ENCODE assay signal across 9 mouse cellular contexts in genomic region chr5:136714232-136714875, GRCm38 (mm10). TPM values are rescaled to one million over a fixed set of nuclear protein-coding genes. Genes with fewer than 3 reads are reported as not detected.
DNase-seq lines count a peak whose midpoint lies in the region; ATAC-seq and TF ChIP-seq lines count a peak whose summit lies in the region.
"Had no signal": no experiment of that assay in that cellular context is flagged by ENCODE, and none has a peak within 500 bp of the region (broad histone marks: within the 10 kb centered on the region; RNA-seq: fewer than 3 reads in every experiment).

No protein-coding gene starts in this region.

- 20% methylated on average over 32 of the region's 32 CpGs for WGBS in heart, embryonic 11.5 days (ENCODE audit: insufficient replicate concordance)
- WGBS in intestine, embryonic 16.5 days: 28% methylated on average over 32 of the region's 32 CpGs
- 26% methylated on average over 32 of the region's 32 CpGs for WGBS in stomach, postnatal 0 days

- H3K4me2 ChIP-seq in heart, embryonic 11.5 days: peak overlapping the region; percentile 53
- peak overlapping the region; percentile 33 for H3K4me2 ChIP-seq in intestine, embryonic 16.5 days (ENCODE audit: low read depth, low read length)
- peak overlapping the region; percentile 23; the same call in 1 of the 2 replicates for H3K4me2 ChIP-seq in stomach, postnatal 0 days (replicated peaks; ENCODE audit: low read depth)

- no peak for TF ChIP-seq EP300 in stomach, postnatal 0 days (optimal IDR thresholded peaks at IDR 0.05)

- H3K27me3 ChIP-seq in heart, embryonic 11.5 days (ENCODE audit: control insufficient read depth, insufficient read depth, low read length): peaks cover 21% of the 10 kb centered on the region
- no peaks in the 10 kb centered on the region for H3K27me3 ChIP-seq in testis, adult 2 months (ENCODE audit: control insufficient read depth, insufficient read depth, low read length)
- 0 out of 2 replicates have a peak, but pooled peaks cover 3% of the 10 kb centered on the region for H3K27me3 ChIP-seq in intestine, embryonic 16.5 days (replicated peaks; ENCODE audit: control insufficient read depth, insufficient read depth, low read length)
- no peaks in the 10 kb centered on the region for H3K27me3 ChIP-seq in stomach, postnatal 0 days (ENCODE audit: control insufficient read depth, insufficient read depth, low read length)

- no peaks in the 10 kb centered on the region for H3K9me3 ChIP-seq in heart, embryonic 11.5 days (replicated peaks; ENCODE audit: control insufficient read depth, low read length)
- H3K9me3 ChIP-seq in intestine, embryonic 16.5 days (ENCODE audit: control insufficient read depth, low read length): no peaks in the 10 kb centered on the region
- no peaks in the 10 kb centered on the region for H3K9me3 ChIP-seq in stomach, postnatal 0 days (ENCODE audit: control insufficient read depth, low read length)

- TF ChIP-seq POLR2A in testis, adult 2 months (IDR thresholded peaks at IDR 0.05; ENCODE audit: control insufficient read depth, low read depth, low read length): no peak

- H3K36me3 ChIP-seq in heart, embryonic 11.5 days (ENCODE audit: control insufficient read depth, insufficient read depth, low read length): no peaks in the 10 kb centered on the region
- no peaks in the 10 kb centered on the region for H3K36me3 ChIP-seq in testis, adult 2 months (ENCODE audit: control insufficient read depth, insufficient read depth, low read length)
- no peaks in the 10 kb centered on the region for H3K36me3 ChIP-seq in intestine, embryonic 16.5 days (ENCODE audit: control insufficient read depth, insufficient read depth, low read length)
- H3K36me3 ChIP-seq in stomach, postnatal 0 days (ENCODE audit: control insufficient read depth, insufficient read depth, low read length): no peaks in the 10 kb centered on the region

- peaks cover 2% of the 10 kb centered on the region; the same call in 1 of the 2 replicates for H3K4me1 ChIP-seq in heart, embryonic 11.5 days (ENCODE audit: control insufficient read depth, insufficient read depth, low read length)
- peaks cover 9% of the 10 kb centered on the region for H3K4me1 ChIP-seq in testis, adult 2 months (ENCODE audit: control insufficient read depth, insufficient read depth, low read length)
- peaks cover 10% of the 10 kb centered on the region; the same call in 1 of the 2 replicates for H3K4me1 ChIP-seq in intestine, embryonic 16.5 days (ENCODE audit: control insufficient read depth, insufficient read depth, low read length)
- no peaks in the 10 kb centered on the region for H3K4me1 ChIP-seq in stomach, postnatal 0 days (replicated peaks; ENCODE audit: control insufficient read depth, insufficient read depth)

- no peak overlapping the region for H3K27ac ChIP-seq in heart, embryonic 11.5 days (ENCODE audit: low read depth, low read length)
- no peak overlapping the region for H3K27ac ChIP-seq in testis, adult 2 months (ENCODE audit: control insufficient read depth, insufficient read depth, low read depth, low read length)
- no peak overlapping the region for H3K27ac ChIP-seq in intestine, embryonic 16.5 days (ENCODE audit: low read length)
- H3K27ac ChIP-seq in stomach, postnatal 0 days (replicated peaks): no peak overlapping the region

- ATAC-seq in heart, embryonic 11.5 days (replicated peaks; ENCODE audit: insufficient number of reproducible peaks, low FRiP score, low TSS enrichment): no peak
- no peak for ATAC-seq in intestine, embryonic 16.5 days
- ATAC-seq in stomach, postnatal 0 days (ENCODE audit: low FRiP score, low TSS enrichment): no peak; the same call in 1 of the 2 replicates

- peak overlapping the region; percentile 19 for H3K4me3 ChIP-seq in heart, embryonic 11.5 days (ENCODE audit: low read depth, low read length)
- H3K4me3 ChIP-seq in testis, adult 2 months (ENCODE audit: control insufficient read depth, low read depth, low read length): peak overlapping the region; percentile 53
- H3K4me3 ChIP-seq in intestine, embryonic 16.5 days (ENCODE audit: low read length): peak overlapping the region; percentile 18; the same call in 1 of the 2 replicates
- no peak overlapping the region for H3K4me3 ChIP-seq in stomach, postnatal 0 days (ENCODE audit: low read depth, low read length)

- H3K9ac ChIP-seq in heart, embryonic 11.5 days (ENCODE audit: low read depth, low read length): no peak overlapping the region; the same call in 1 of the 2 replicates
- H3K9ac ChIP-seq in intestine, embryonic 16.5 days (ENCODE audit: low read depth, low read length): peak overlapping the region; percentile 37; the same call in 1 of the 2 replicates
- H3K9ac ChIP-seq in stomach, postnatal 0 days (ENCODE audit: low read length): no peak overlapping the region

- TF ChIP-seq CTCF in testis, adult 2 months (IDR thresholded peaks at IDR 0.05; ENCODE audit: control insufficient read depth, insufficient read depth, insufficient replicate concordance, low read depth, low read length): no peak
- peak; percentile 27; the same call in 1 of the 2 replicates for TF ChIP-seq CTCF in stomach, postnatal 0 days (IDR thresholded peaks at IDR 0.05; ENCODE audit: low read depth)

- DNase-seq in heart, adult 11 months: no peak
- DNase-seq in testis, postnatal 10 days (ENCODE audit: low spot score): no peak
- DNase-seq in stomach, postnatal 0 days (ENCODE audit: low spot score): no peak
- no peak for DNase-seq in left cerebral cortex, adult 8-10 months (ENCODE audit: low spot score in 2 of 2)
- DNase-seq in right cerebral cortex, adult 2 months (ENCODE audit: low spot score in 2 of 2): no peak

RNA-seq across cellular contexts. Expression of gene Myl10, which starts 21.4 kb away (rescaled TPM):
- polyA plus RNA-seq in heart, embryonic 11.5 days (2014; fragmentation: Nextera tagmentation; extraction: Ambion mirVana): not detected in 2 replicates
- polyA plus RNA-seq in testis, adult 2 months (2012; rRNA removed): 148 and 150 TPM in 2 replicates
- not detected in 2 replicates for polyA plus RNA-seq in intestine, embryonic 16.5 days (2015; fragmentation: Nextera tagmentation; extraction: Ambion mirVana)
- not detected in 2 replicates for polyA plus RNA-seq in stomach, postnatal 0 days (2015; fragmentation: Nextera tagmentation; extraction: Ambion mirVana)
- not detected for total RNA-seq in left cerebral cortex, adult 8-10 months (2022)
- total RNA-seq: neutrophil, adult 5-6 weeks had no signal

Comparison
In these comparisons a context has a peak if more than half of its experiments do, and no peak if none do; other contexts are left out.
1. RNA of gene Myl10, which starts 21.4 kb away (polyA plus RNA-seq): 148 to 150 TPM in testis, adult 2 months; not detected in heart, embryonic 11.5 days, not detected in intestine, embryonic 16.5 days and not detected in stomach, postnatal 0 days; every median in the first group is over 100 times any median in the second.
2. Peak in every context shown above with its lines, with median percentiles within 50 percentile points of each other: H3K4me2 ChIP-seq.